Mouse (Mus musculus) hindbrain, embryonic 16.5 days (tissue): ENCODE measurements around the gene Zfp944. TPM values are rescaled to one million over a fixed set of nuclear protein-coding genes. Genes with fewer than 3 reads are reported as not detected.
"Not testable (repeated sequence)": the region's sequence is repeated elsewhere in the genome, so short reads cannot be mapped to it uniquely, and the experiment has no call there.

ENCODE experiments used
- ATAC-seq: fragments of 200-750 bp; cut with Nextera tagmentation; 2 replicates; pipeline ENCODE4 v1.8.0; 2017; ENCODE audit warnings: moderate TSS enrichment, moderate library complexity
- H3K27ac ChIP-seq: fragments of 300-500 bp; sonication (generic); 2 replicates; pipeline ENCODE4 v1.5.1; 2014; ENCODE audit warnings: low read depth, mild to moderate bottlenecking, control low read depth, low read length, moderate library complexity
- H3K27me3 ChIP-seq: fragments of 300-500 bp; sonication (generic); replicated peaks from 2 replicates; pipeline ENCODE4 v1.6.1; 2014; ENCODE audit warnings: low read length; ENCODE audit not compliant: control insufficient read depth, insufficient read depth
- H3K36me3 ChIP-seq: fragments of 300-500 bp; sonication (generic); 2 replicates; pipeline ENCODE4 v1.6.1; 2014; ENCODE audit warnings: mild to moderate bottlenecking, low read length, moderate library complexity, mixed read lengths; ENCODE audit not compliant: control insufficient read depth, insufficient read depth
- H3K4me1 ChIP-seq: fragments of 300-500 bp; sonication (generic); 2 replicates; pipeline ENCODE4 v1.6.1; 2014; ENCODE audit warnings: low read depth, low read length; ENCODE audit not compliant: control insufficient read depth, insufficient read depth
- H3K4me2 ChIP-seq: fragments of 300-500 bp; sonication (generic); 2 replicates; pipeline ENCODE4 v1.6.1; 2014; ENCODE audit warnings: mild to moderate bottlenecking, low read length, control low read depth, moderate library complexity
- H3K4me3 ChIP-seq: fragments of 300-500 bp; sonication (generic); 2 replicates; pipeline ENCODE4 v1.5.1; 2014; ENCODE audit warnings: mild to moderate bottlenecking, low read length, control low read depth, moderate library complexity
- H3K9ac ChIP-seq: fragments of 300-500 bp; sonication (generic); 2 replicates; pipeline ENCODE4 v1.6.1; 2014; ENCODE audit warnings: low read depth, mild to moderate bottlenecking, control low read depth, low read length, moderate library complexity
- H3K9me3 ChIP-seq: fragments of 300-500 bp; sonication (generic); 2 replicates; pipeline ENCODE4 v1.6.1; 2014; ENCODE audit warnings: mild to moderate bottlenecking, low read length, moderate library complexity; ENCODE audit not compliant: control insufficient read depth
- WGBS: fragments of 180-500 bp; shearing (Covaris S2); extraction: QIAGEN DNeasy Blood & Tissue Kit; methylation state at CpG from one replicate; pipeline ENCODE4 v1.1.7; 2014; 5-methylcytosine and 5-hydroxymethylcytosine counted together
- polyA plus RNA-seq: library from polyadenylated mRNA; unstranded; fragments of >200 nt; fragmentation: Nextera tagmentation; extraction: Ambion mirVana; gene quantifications from 2 replicates; pipeline ENCODE4 v1.2.1, GENCODE M21; 2015

The Zfp944 gene
- polyA plus RNA-seq: 12.1 and 13.8 TPM in 2 replicates

DNA sequence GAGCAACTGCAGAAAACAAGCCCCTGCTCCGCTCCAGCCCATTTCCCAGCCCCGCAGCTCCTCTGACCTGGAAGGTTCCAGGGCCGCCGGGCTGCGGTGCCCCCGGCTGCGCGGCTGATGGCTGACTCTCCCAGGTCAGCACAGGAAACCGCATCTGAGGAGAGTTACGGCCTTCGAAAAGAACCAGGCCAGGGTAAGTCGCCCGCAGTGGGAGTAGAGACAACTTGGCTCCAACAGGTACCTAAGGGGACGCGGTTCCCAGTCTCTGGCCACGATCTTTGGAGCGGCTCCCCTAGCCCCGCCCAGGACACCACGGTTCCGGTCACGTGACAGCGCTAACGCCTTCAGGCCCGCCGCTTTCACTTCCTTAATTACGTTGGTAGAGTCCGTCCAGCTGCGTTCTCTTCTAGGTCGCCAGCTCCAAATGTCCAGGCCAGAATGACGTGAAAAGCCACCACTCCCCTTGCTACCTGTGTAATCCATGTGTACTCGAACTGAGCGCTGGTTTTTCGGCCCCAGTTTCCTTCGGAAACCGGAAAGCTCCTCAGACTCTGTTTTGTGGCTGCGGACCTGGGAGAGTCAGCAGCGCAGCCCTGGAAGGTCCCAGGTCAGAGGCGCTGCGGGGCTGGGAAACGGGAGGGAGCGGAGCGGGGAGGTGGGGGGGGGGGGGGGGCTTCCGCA, at the start of gene Zfp944, which contains the start of gene Zfp758:
Zfp944 (minus strand) TSS at position 300 of the 681 bp plus-strand sequence.
Zfp758 (plus strand) TSS at position 353 of the 681 bp plus-strand sequence.
- peak within 1 kb of the TSS; percentile 77 for H3K9ac ChIP-seq
- H3K27ac ChIP-seq: peak within 1 kb of the TSS; percentile 59; the same call in 1 of the 2 replicates
- not testable (repeated sequence) for H3K36me3 ChIP-seq, H3K9me3 ChIP-seq, H3K27me3 ChIP-seq
- H3K4me2 ChIP-seq: peak within 1 kb of the TSS; percentile 60
- under 1% methylated on average over 25 of the region's 43 CpGs for WGBS
- peak; percentile 99 for ATAC-seq
- H3K4me3 ChIP-seq: peak within 1 kb of the TSS; percentile 63
- H3K4me1 ChIP-seq: peaks cover 12% of the 10 kb centered on the region

DNA sequence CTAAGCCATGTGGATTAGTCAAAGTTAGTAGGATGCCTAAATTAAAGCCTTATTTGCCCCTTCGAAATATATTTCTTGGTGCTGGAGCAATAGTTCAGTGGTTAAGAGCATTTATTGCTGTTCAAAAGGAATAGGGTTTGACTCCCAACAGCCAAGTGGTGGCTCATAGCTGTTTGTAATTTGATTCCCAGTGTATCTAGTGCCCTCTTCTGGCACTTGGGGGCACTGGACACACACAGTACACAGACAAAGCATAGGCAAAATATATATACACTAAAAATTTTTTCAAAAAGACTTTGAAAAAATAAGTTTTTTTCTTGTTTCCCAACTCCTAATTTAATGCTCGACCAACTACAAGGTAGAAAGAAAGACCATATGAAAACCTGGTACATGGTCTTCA, 49.6 kb upstream of the Zfp944 start:
- H3K36me3 ChIP-seq: no peaks in the 10 kb centered on the region
- H3K4me2 ChIP-seq: no peak overlapping the region
- ATAC-seq: no peak
- H3K9me3 ChIP-seq: no peaks in the 10 kb centered on the region
- WGBS: 82% methylated on average over 2 of the region's 2 CpGs
- H3K9ac ChIP-seq: no peak overlapping the region
- no peak overlapping the region for H3K4me3 ChIP-seq
- no peaks in the 10 kb centered on the region for H3K4me1 ChIP-seq
- H3K27ac ChIP-seq: no peak overlapping the region
- H3K27me3 ChIP-seq: no peaks in the 10 kb centered on the region

DNA sequence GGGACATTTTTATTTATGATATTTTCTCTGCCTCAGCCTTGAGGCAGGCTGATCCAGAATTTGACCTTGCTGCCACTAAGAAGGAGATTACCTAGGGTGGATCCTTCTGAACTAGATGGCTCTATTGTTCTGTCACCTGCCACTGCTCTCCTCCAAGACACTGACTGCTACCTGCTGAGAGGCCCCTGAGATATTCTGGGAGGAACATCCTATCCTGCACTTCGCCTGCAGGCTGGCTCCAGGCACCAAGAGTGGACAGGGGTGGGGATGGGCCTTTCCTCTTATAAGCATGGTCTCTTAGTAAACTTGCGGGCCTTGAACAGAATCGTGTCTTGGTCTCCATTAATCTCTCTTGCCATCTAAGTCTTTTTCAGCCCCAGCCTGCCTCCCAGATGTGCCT, 2.7 kb upstream of the Zfp944 start:
- WGBS: 95% methylated on average over 3 of the region's 3 CpGs
- Histone ChIP-seq H3K9me3 (peaks cover 6% of the 10 kb centered on the region), H3K4me1 (peaks cover 12% of the 10 kb centered on the region), H3K9ac (no peak overlapping the region), H3K27me3 (no peaks in the 10 kb centered on the region), H3K4me2 (no peak overlapping the region), H3K36me3 (peaks cover 6% of the 10 kb centered on the region; the same call in 1 of the 2 replicates), H3K4me3 (no peak overlapping the region), H3K27ac (no peak overlapping the region)
- no peak for ATAC-seq

DNA sequence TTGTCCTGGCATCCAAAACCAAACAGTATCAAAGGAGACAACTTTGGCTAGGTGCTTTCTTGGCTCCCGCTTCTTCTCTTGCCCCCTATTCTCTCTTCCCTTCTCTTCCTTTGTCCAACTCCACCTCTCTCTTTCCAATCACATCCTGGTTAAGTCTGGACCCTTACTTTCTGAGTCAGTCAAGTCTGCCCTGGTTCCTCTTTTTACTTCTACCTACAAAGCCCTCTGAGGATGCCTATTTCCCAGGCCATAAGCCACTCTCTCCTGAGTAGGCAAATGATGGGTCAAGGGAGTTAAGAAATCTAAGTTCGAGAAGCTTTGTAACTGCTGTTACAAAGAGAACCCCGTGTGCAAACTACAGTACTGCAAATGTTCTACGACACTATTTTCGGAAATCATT, 628 bp downstream of the Zfp944 start:
- H3K4me3 ChIP-seq: peak overlapping the region; percentile 63
- H3K4me2 ChIP-seq: peak overlapping the region; percentile 60
- peak overlapping the region; percentile 2; the same call in 1 of the 2 replicates for H3K9ac ChIP-seq
- no peaks in the 10 kb centered on the region for H3K36me3 ChIP-seq
- WGBS: 28% methylated on average over 5 of the region's 5 CpGs
- peaks cover 12% of the 10 kb centered on the region for H3K4me1 ChIP-seq
- H3K27ac ChIP-seq: no peak overlapping the region
- peaks cover 6% of the 10 kb centered on the region for H3K9me3 ChIP-seq
- no peaks in the 10 kb centered on the region for H3K27me3 ChIP-seq
- peak; percentile 4; the same call in 1 of the 2 replicates for ATAC-seq

DNA sequence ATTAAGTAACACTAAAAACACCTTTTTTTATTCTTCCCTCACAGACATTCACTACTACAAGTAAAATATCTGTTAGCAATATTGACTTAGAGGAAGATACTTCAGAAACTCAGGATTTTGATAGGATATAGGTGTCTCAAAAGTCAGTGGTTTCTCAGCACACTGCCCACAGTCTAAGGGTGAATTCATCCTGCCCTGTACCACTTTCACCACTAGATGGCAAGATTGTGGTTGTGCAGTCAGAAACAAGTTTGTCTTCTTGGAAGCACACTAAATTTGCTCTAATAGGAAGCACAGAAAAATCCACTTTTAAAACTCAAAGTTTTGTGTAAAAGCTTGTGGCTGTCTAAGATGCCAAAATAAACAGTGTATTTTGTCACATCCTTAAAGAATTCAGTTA, 8.4 kb downstream of the Zfp944 start:
- ATAC-seq: no peak
- no peak overlapping the region for H3K4me3 ChIP-seq
- H3K9me3 ChIP-seq: no peaks in the 10 kb centered on the region
- H3K27ac ChIP-seq: no peak overlapping the region
- H3K4me2 ChIP-seq: no peak overlapping the region
- no peaks in the 10 kb centered on the region for H3K4me1 ChIP-seq
- H3K36me3 ChIP-seq: peaks cover 7% of the 10 kb centered on the region; the same call in 1 of the 2 replicates
- no peak overlapping the region for H3K9ac ChIP-seq
- H3K27me3 ChIP-seq: no peaks in the 10 kb centered on the region

DNA sequence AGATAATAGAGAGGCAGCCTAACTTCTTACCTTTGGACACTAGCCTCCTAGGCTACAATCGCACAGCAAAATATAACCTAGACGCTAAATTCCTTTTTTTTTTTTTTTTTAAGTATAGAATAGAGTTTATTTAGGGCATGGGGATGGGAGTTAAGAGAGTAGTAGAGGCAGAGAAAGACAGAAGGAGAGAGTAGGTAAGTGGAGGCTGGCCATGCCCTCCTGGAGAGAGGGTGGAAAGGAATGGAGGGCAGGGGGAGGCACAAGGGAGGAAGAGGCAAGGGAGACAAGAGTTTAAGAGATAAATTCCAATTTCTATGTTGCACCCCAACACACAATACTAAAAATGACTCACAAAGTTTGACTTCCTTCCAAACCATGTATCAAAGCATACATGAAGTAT, 46.0 kb downstream of the Zfp944 start:
- not testable (repeated sequence) for H3K9me3 ChIP-seq, H3K27me3 ChIP-seq, H3K4me1 ChIP-seq, H3K27ac ChIP-seq, ATAC-seq, H3K36me3 ChIP-seq
- Histone ChIP-seq H3K4me3 (peak overlapping the region; percentile 60), H3K4me2 (peak overlapping the region; percentile 53), H3K9ac (peak overlapping the region; percentile 68)
- WGBS: 18% methylated on average over 2 of the region's 2 CpGs

DNA sequence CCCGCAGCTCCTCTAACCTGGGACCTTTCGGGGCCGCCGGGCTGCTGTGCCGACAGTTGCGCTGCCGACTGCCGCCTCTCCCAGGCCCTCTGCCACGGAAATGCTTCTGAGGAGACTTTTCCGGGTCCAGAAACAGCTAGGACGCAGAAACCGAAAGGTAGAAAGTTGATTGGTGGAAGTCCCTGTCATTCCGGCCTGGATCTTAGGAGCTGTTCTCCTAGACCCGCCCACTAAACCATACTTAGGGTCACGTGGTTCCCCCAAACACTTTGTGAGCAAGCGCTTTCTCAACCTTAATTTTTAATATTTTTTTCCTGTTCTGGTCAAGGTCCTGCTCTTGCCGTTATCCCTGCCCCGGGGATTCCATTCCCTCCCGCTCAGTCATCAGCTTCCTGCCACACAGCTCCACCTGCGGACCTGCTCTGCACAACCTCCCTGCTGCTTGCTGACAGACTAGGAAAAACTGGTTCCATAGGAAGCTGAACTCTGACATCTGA, 46.4 kb downstream of the Zfp944 start, which contains the start of gene CT030661.1:
CT030661.1 (minus strand) TSS at position 108 of the 497 bp plus-strand sequence.
- not testable (repeated sequence) for H3K36me3 ChIP-seq, H3K9me3 ChIP-seq, H3K27me3 ChIP-seq, H3K4me1 ChIP-seq
- Histone ChIP-seq H3K27ac (peak within 1 kb of the TSS; percentile 75), H3K4me3 (peak within 1 kb of the TSS; percentile 60), H3K9ac (peak within 1 kb of the TSS; percentile 68), H3K4me2 (peak within 1 kb of the TSS; percentile 57)
- 0% methylated on average over 18 of the region's 20 CpGs for WGBS
- ATAC-seq: peak; percentile 100

DNA sequence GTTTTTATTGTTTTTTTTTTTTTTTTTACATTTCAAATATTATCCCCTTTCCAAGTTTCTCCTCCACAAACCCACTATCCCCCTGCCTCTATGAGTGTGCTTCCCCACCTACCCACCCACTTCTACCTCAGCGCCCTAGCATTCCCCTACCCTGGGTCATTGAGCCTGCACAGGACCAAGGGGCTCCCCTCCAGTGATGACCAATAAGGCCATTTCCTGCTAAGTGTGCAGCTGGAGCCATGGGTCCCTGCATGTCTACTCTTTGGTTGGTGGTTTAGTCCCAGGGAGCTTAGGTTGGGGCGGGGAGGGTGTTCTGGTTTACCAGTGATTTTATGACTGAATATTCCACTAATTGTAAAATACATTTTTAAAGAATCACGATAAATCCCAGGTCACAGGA, 47.0 kb downstream of the Zfp944 start:
- not testable (repeated sequence) for H3K27ac ChIP-seq, H3K4me1 ChIP-seq, H3K9me3 ChIP-seq, H3K27me3 ChIP-seq, H3K36me3 ChIP-seq
- WGBS: 4% methylated on average over 3 of the region's 3 CpGs
- ATAC-seq: peak; percentile 65
- peak overlapping the region; percentile 68 for H3K9ac ChIP-seq
- H3K4me3 ChIP-seq: peak overlapping the region; percentile 60
- peak overlapping the region; percentile 57 for H3K4me2 ChIP-seq
